Mouse (Mus musculus): Measurements from ENCODE around the gene Actl6a.
A peak's percentile ranks its signal among the peaks of the same experiment; 100 is the strongest.
"Not testable (repeated sequence)": the region's sequence is repeated elsewhere in the genome, so short reads cannot be mapped to it uniquely, and the experiment has no call there.

Gene Actl6a

GRCm38 (mm10) chr3:32705647-32706348, at the start of gene Actl6a:
Gene Actl6a (plus strand): TSS chr3:32706298.
- not testable (repeated sequence) for DNase-seq (ENCODE audit: inconsistent age in 2 of 2, low spot score in 1 of 2)

DNA sequence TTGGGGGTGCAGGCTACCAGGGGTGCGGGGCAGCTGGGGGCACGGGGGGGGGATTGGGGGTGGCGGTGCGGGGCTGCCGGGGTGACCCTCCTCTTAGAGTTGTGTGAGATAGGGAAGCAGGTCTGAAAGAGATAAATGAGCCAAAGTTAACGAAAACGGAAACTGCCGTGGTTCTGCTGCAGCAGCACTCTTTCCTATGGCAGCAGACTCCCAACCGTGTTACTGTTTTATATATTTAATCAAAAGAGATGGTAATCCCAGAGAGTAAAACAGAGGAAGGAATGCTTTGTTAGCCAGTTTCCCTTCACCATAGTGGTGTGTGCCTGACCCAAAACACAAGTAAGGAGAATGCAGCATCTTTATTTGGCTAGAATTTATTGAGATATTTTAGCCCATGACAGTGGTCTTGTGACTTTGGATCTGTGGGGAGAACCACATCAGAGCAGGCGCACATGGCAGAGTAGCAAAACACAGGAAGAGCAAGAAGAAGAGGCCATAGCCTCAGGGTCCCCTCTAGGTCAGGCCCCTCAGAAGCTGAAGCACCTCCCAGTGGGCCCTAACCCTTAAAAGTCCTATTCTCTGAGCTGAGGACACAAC, 49.6 kb upstream of the Actl6a start:
- DNase-seq (ENCODE audit: inconsistent age in 2 of 2, low spot score in 1 of 2): no peak

GRCm38 (mm10) chr3:32658401-32658800, 47.7 kb upstream of the Actl6a start:
- no peak for DNase-seq (ENCODE audit: inconsistent age in 2 of 2, low spot score in 1 of 2)

DNA sequence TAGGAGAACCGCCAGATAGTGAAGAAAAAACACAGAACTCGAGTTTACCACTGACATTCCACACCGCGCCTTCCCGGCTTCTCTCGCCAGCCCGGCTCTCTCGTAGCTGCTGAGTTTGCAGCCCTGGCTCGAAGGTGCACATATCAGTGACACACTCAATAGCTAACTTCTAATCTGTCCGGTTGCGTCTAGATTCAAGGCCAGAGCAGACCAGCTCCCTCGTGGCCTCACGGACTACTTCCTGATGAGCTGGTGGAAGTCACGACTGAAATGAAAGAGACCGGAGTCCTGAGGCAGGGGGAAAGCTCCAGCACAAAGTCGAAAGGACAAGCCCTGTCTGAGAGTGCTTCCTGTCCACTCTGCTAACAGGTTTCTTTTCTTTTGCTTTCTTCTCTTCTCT, 47.3 kb upstream of the Actl6a start:
- peak; percentile 54 to 80 for DNase-seq (ENCODE audit: inconsistent age in 2 of 2, low spot score in 1 of 2)

GRCm38 (mm10) chr3:32659506-32659905, 46.6 kb upstream of the Actl6a start:
- peak; percentile 21 to 47 for DNase-seq (ENCODE audit: inconsistent age in 2 of 2, low spot score in 1 of 2)

- peak; percentile 61 to 78 for DNase-seq (ENCODE audit: inconsistent age in 2 of 2, low spot score in 1 of 2)
Measured at GRCm38 (mm10) chr3:32660276-32660675, 45.8 kb upstream of the Actl6a start.

DNA sequence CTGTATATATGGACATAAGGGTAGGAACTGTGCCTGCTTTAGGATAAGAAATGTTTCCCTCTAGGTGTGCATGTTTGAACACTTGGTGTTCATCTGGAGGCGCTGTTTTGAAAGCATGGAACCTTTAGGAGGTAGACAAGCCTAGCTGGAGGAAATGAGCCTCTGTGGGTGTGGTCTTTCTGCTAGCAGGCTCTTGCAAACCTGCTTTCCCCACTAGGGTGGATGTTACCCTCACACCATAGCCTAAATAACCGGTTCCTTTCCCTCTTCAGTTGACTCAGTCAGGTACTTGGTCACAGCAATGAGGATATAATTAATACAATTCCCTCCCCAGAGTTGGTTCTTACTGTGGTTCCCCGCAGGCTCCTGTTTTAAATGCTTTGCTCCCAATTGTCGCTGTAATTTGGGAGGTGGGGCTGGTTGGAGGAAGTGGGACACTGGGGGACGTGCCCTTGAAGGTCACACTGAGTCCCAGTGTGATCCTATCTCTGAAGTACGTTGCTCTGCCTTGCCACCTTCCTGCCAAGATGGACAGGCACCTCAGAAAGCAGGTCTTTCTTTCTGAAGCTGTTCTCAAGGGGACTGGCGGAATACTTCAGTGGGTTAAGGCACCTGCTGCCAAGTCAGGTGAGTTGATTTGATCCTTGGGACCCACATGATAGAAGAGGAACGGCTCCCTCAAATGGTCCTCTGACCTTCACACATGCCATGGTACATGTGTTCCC, 45.1 kb upstream of the Actl6a start:
- no peak for DNase-seq (ENCODE audit: inconsistent age in 2 of 2, low spot score in 1 of 2)

- DNase-seq (ENCODE audit: inconsistent age in 2 of 2, low spot score in 1 of 2): no peak
Measured at GRCm38 (mm10) chr3:32661556-32661930, 44.6 kb upstream of the Actl6a start.

GRCm38 (mm10) chr3:32668256-32668959, 37.7 kb upstream of the Actl6a start:
- peak; percentile 40 to 74 for DNase-seq (ENCODE audit: inconsistent age in 2 of 2, low spot score in 1 of 2)

DNA sequence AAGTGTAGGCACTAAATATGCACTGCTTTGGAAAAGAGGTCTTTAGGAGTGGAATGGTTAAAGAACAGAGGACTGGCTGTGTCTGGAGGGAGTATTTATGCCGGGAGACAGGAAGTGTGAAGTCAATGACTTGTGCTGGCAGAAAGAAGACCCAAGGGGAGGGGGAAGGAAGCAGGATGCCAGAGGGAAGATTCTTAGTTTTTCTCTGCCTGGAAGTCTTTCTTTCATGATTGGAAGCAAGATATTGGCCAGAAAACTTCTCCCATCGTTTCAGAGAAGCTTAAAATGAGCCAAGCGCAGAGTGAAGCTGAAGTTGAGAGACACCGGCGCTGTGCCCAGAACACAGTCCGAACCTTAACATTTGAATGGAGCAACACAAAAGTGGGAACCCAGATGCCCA, 36.9 kb upstream of the Actl6a start:
- DNase-seq (ENCODE audit: inconsistent age in 2 of 2, low spot score in 1 of 2): peak; percentile 19 to 65

- DNase-seq (ENCODE audit: inconsistent age in 2 of 2, low spot score in 1 of 2): peak; percentile 83 to 90
Measured at GRCm38 (mm10) chr3:32670196-32670595, 35.9 kb upstream of the Actl6a start.

GRCm38 (mm10) chr3:32673151-32673550, 32.9 kb upstream of the Actl6a start:
- no peak for DNase-seq (ENCODE audit: inconsistent age in 2 of 2, low spot score in 1 of 2)

GRCm38 (mm10) chr3:32676393-32676792, 29.7 kb upstream of the Actl6a start:
- DNase-seq (ENCODE audit: inconsistent age in 2 of 2, low spot score in 1 of 2): peak; percentile 81 to 88

DNA sequence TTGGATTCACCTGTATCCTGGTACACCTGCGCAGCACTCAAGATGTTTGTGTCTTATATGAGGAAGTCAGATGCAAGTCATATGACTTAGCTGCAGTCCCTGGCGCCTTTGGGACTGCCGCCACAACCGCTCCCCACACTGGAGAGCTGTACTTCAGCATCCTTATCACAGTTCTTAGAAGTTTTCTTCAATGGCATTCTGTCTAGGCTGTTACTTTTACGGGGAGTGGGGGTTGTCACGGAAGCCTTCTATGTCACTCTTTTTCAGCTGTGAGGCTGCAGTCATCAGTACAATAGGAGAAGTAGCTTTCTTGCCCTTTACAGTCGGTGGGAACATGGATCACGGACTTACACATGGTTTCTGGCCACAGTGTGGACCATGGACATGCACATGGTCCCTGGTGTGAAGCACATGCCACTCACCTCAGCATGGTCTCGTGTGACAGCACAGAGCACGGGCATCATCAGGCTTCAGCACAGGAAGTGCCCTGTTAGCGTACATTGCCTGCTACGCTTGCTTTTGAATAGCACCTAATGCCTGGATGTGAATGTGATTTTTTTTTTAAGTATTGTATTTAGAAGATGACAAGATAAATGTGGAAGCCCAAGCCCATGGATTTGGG, 23.1 kb upstream of the Actl6a start:
- no peak for DNase-seq (ENCODE audit: inconsistent age in 2 of 2, low spot score in 1 of 2)

DNA sequence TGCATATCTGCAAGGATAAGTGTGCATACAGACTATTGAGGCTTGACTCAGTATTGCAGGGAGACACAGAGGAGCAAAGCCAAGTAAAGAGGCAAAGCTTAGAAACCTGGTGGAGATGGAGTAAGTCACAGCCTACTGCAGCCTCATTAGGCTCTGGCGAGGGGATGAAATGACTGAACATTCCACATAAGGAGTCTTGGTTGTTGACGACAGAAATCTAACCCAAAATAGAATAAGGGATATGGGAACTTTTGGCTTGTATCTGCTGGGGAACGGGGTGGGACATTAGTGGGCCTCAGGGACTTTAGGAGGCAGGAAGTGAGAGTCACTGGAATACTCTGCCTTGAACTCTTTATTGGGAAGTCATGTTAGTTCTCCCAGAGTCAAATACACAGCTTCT, 21.5 kb upstream of the Actl6a start:
- DNase-seq (ENCODE audit: inconsistent age in 2 of 2, low spot score in 1 of 2): no peak

GRCm38 (mm10) chr3:32686537-32686936, 19.6 kb upstream of the Actl6a start:
- DNase-seq (ENCODE audit: inconsistent age in 2 of 2, low spot score in 1 of 2): no peak

DNA sequence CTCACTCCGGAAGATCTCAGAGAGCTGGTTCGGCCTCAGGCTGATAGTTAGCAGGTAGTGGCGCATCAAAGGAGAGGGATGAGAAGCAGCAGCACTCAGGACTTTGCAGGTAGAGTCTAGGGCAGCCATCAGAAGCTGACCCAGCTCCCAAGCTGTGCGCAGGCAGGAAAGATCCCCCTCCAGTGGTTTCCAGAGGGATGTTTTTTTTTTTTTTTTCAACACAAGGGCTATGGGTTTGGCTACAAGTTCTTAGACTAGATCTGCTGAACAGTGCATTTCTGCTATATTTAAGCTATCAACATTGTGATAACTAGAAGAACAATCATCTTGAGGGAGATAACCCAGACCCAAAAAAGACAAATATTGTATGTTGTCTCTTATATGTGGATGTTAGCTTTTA, 18.9 kb upstream of the Actl6a start:
- no peak for DNase-seq (ENCODE audit: inconsistent age in 2 of 2, low spot score in 1 of 2)

DNA sequence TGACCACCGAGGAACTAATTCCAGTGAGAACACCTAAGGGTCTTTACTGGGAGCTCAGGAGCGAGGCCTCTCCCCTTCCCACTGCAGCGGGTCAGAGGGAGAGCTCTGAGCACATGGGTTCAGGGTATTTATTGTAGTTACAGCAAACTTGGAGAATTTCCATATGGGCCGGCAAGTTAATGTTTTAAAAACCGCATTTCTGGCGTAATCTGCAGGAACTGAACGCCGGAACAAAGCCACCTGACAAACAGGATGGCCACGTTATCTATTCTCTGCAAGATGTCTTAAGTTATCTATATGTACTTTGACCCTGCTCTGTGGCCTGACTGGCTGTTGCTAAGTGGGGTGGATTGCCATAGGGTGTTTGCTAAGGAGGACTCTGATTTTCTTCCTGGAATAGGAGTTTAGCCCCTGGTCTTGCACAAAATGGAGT, 16.5 kb upstream of the Actl6a start:
- no peak for DNase-seq (ENCODE audit: inconsistent age in 2 of 2, low spot score in 1 of 2)

DNA sequence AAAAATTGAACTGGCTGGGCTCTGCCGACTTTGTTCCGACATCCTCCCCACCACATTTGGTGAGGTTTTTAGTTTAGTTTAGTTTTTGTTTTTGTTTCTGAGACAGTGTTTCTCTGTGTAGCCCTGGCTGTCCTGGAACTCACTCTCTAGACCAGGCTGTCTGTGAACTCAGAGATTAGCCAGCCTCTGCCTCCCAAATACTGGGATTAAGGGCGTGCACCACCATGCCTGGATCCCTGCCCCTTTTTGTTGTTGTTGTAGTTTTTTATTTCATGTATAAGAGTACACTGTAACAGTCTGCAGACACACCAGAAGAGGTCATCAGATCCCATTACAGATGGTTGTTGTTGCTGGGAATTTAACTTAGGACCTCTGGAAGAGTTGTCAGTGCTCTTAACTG, 16.1 kb upstream of the Actl6a start:
- no peak for DNase-seq (ENCODE audit: inconsistent age in 2 of 2, low spot score in 1 of 2)

GRCm38 (mm10) chr3:32690901-32691300, 15.2 kb upstream of the Actl6a start:
- DNase-seq (ENCODE audit: inconsistent age in 2 of 2, low spot score in 1 of 2): no peak

DNA sequence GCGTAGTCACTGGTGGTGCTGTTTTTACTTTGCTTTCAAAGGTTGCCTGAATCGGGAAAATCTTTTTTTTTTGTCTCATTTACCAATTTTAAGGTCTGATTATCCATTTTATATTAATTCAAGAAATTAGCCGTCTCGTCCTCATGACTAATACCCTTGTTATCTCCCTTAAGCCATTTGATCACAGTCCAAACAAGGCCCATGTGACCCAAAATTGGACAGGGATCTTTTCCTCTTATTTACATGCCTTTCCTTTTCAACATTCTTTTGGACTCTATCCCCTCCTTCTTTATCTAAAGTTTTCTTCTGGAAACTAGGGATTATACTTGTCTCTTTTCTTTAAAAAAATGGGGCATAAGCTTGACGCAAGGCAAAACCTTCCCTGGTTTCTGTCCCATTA, 14.3 kb upstream of the Actl6a start:
- DNase-seq (ENCODE audit: inconsistent age in 2 of 2, low spot score in 1 of 2): no peak

All from adrenal gland, adult (tissue).